Mouse (Mus musculus) CH12.LX (cell line): Measurements from ENCODE around the gene Tpm4. TPM values are rescaled to one million over a fixed set of nuclear protein-coding genes. Genes with fewer than 3 reads are reported as not detected.
A peak's percentile ranks its signal among the peaks of the same experiment; 100 is the strongest.

Experiments used
- DNase-seq: peaks from one replicate; pipeline ENCODE4 v3.0.0-alpha.2; 2013; ENCODE audit errors: extremely low read depth
- H3K27ac ChIP-seq: 2 replicates; pipeline ENCODE4 v1.5.1; 2012; ENCODE audit warnings: low read depth, mild to moderate bottlenecking, control low read depth, moderate library complexity; ENCODE audit not compliant: insufficient read depth
- H3K27me3 ChIP-seq: replicated peaks from 2 replicates; pipeline ENCODE3; 2012; ENCODE audit warnings: inconsistent platforms
- H3K36me3 ChIP-seq, 2 experiments: replicated peaks in 1 of 2; 2 replicates each; pipeline versions ENCODE3 to v1.6.1; 2012; ENCODE audit warnings: inconsistent platforms in 1 of 2, low read length in 1 of 2, mild to moderate bottlenecking in 1 of 2, mixed read lengths in 1 of 2, moderate library complexity in 1 of 2; ENCODE audit not compliant: control insufficient read depth in 1 of 2, insufficient read depth in 1 of 2
- H3K4me1 ChIP-seq, 2 experiments: 2 replicates each; pipeline ENCODE4 v1.6.1; 2012; ENCODE audit warnings: inconsistent platforms in 1 of 2, moderate library complexity in 1 of 2; ENCODE audit not compliant: insufficient read depth in 2 of 2, control insufficient read depth in 1 of 2
- H3K4me2 ChIP-seq: 2 replicates; pipeline ENCODE4 v1.6.1; 2012; ENCODE audit warnings: low read depth, mild to moderate bottlenecking, control low read depth; ENCODE audit not compliant: poor library complexity, insufficient read depth, severe bottlenecking
- H3K4me3 ChIP-seq, 3 experiments: fragments of 150-350 bp in 1 of 3; sonication (generic) in 1 of 3; replicated peaks in 1 of 3; 2 replicates each; pipeline versions ENCODE3 to v1.5.1; 2011 to 2012; ENCODE audit warnings: low read depth in 2 of 3, low read length in 2 of 3, mild to moderate bottlenecking in 2 of 3, moderate library complexity in 2 of 3, control low read depth in 1 of 3, improper control_type of control experiment in 1 of 3, inconsistent platforms in 1 of 3, mixed read lengths in 1 of 3; ENCODE audit not compliant: poor library complexity in 1 of 3
- H3K79me2 ChIP-seq: replicated peaks from 2 replicates; pipeline ENCODE4 v1.6.1; 2012; ENCODE audit warnings: mild to moderate bottlenecking, moderate library complexity; ENCODE audit not compliant: control insufficient read depth, poor library complexity, insufficient read depth, severe bottlenecking; ENCODE audit errors: extremely low read depth
- H3K9ac ChIP-seq: 2 replicates; pipeline ENCODE4 v1.6.1; 2012; ENCODE audit warnings: low read depth, mild to moderate bottlenecking, control low read depth, moderate library complexity; ENCODE audit not compliant: insufficient read depth
- H3K9me3 ChIP-seq: replicated peaks from 2 replicates; pipeline ENCODE3; 2012; ENCODE audit warnings: low read length, inconsistent platforms, mixed read lengths
- BHLHE40 ChIP-seq: IDR thresholded peaks from 2 replicates; pipeline ENCODE4 v1.6.1; 2011; ENCODE audit warnings: mild to moderate bottlenecking, low read depth, low read length, improper control_type of control experiment
- CHD2 ChIP-seq: IDR thresholded peaks from 2 replicates; pipeline ENCODE4 v1.6.1; 2011; ENCODE audit warnings: low read length, improper control_type of control experiment
- EP300 ChIP-seq: IDR thresholded peaks from 2 replicates; pipeline ENCODE4 v1.6.1; 2011; ENCODE audit warnings: low read length, improper control_type of control experiment
- ETS1 ChIP-seq: conservative IDR thresholded peaks from 2 replicates; pipeline ENCODE4 v1.6.1; 2012; ENCODE audit warnings: low read depth, mild to moderate bottlenecking, inconsistent platforms, low read length, improper control_type of control experiment, moderate library complexity
- HCFC1 ChIP-seq: IDR thresholded peaks from 2 replicates; pipeline ENCODE4 v1.6.1; 2012; ENCODE audit warnings: low read depth, mild to moderate bottlenecking, inconsistent platforms, low read length, improper control_type of control experiment
- IRF4 ChIP-seq: IDR thresholded peaks from 2 replicates; pipeline ENCODE4 v1.6.1; 2014; ENCODE audit warnings: low read depth, mild to moderate bottlenecking, inconsistent platforms, low read length, improper control_type of control experiment
- JUN ChIP-seq: IDR thresholded peaks from 2 replicates; pipeline ENCODE4 v1.6.1; 2011; ENCODE audit warnings: low read depth, mild to moderate bottlenecking, low read length, improper control_type of control experiment, moderate library complexity; ENCODE audit not compliant: insufficient read depth
- MYC ChIP-seq: IDR thresholded peaks from 2 replicates; pipeline ENCODE4 v1.6.1; 2011; ENCODE audit warnings: low read depth, mild to moderate bottlenecking, improper control_type of control experiment, low read length
- PAX5 ChIP-seq: IDR thresholded peaks from 2 replicates; pipeline ENCODE4 v1.6.1; 2012; ENCODE audit warnings: low read length, inconsistent platforms, mixed read lengths
- POLR2A ChIP-seq: IDR thresholded peaks from 2 replicates; pipeline ENCODE4 v1.6.1; 2011; ENCODE audit warnings: low read depth, mild to moderate bottlenecking, improper control_type of control experiment, low read length
- RAD21 ChIP-seq: IDR thresholded peaks from 2 replicates; pipeline ENCODE4 v1.6.1; 2011; ENCODE audit warnings: low read depth, mild to moderate bottlenecking, low read length, improper control_type of control experiment, moderate library complexity
- TCF12 ChIP-seq: IDR thresholded peaks from 2 replicates; pipeline ENCODE4 v1.6.1; 2014; ENCODE audit warnings: low read depth, mild to moderate bottlenecking, inconsistent platforms, low read length, improper control_type of control experiment
- ZC3H11A ChIP-seq: IDR thresholded peaks from 2 replicates; pipeline ENCODE4 v1.6.1; 2012; ENCODE audit warnings: low read depth, mild to moderate bottlenecking, inconsistent platforms, low read length, improper control_type of control experiment
- ZNF384 ChIP-seq: IDR thresholded peaks from 2 replicates; pipeline ENCODE4 v1.6.1; 2012; ENCODE audit warnings: low read depth, low read length, improper control_type of control experiment, inconsistent platforms
- dilution Hi-C: fragments of 300-500 bp; cut with MboI; formaldehyde crosslinking; loops from 2 replicates; pipeline ENCODE4 v1.14.3; 2020; ENCODE audit warnings: low sequenced_read_pairs; ENCODE audit not compliant: extremely low pct_unique_long_range_greater_than_20kb, extremely low pct_ligation_motif_present
- in situ Hi-C: fragments of 300-500 bp; cut with MboI; formaldehyde crosslinking; loops from 3 replicates; pipeline ENCODE4 v1.14.3; 2019; ENCODE audit warnings: low sequenced_read_pairs, low pct_ligation_motif_present, low pct_unique_long_range_greater_than_20kb, mixed read lengths
- polyA plus RNA-seq: library from polyadenylated mRNA; unstranded; fragments of >175 nt; gene quantifications from 2 replicates; pipeline ENCODE4 v1.2.1, GENCODE M21; 2012; ENCODE audit warnings: low read depth; ENCODE audit not compliant: insufficient read length
- total RNA-seq, 2 experiments: library from RNA; depleted of rRNA; stranded (reverse); fragments of 300-350 nt in 1 of 2; fragments of >200 nt in 1 of 2; gene quantifications; 2 replicates each; pipeline ENCODE4 v1.2.3; 2012 to 2014

Gene Tpm4
- total and polyA plus RNA-seq, 3 experiments = 96.2 to 284 (median 203) TPM

- no peak for TF ChIP-seq IRF4
- TF ChIP-seq BHLHE40 = no peak; the same call in 1 of the 2 replicates
- TF ChIP-seq HCFC1 = peak; percentile 41; the same call in 1 of the 2 replicates
- TF ChIP-seq MYC = peak; percentile 34; the same call in 1 of the 2 replicates
- no peak for TF ChIP-seq PAX5
- TF ChIP-seq POLR2A = peak; percentile 74
- TF ChIP-seq, all 38 proteins: peak for 14
Observed at GRCm38 (mm10) chr8:72136302-72136978, 1.7 kb downstream of the Tpm4 start (continued).

GRCm38 (mm10) chr8:72137431-72137830, 2.7 kb downstream of the Tpm4 start:
- TF ChIP-seq ZNF384 = no peak
- no peak for TF ChIP-seq POLR2A
- TF ChIP-seq RAD21 = no peak
- no peak for TF ChIP-seq ZC3H11A
- TF ChIP-seq IRF4 = no peak
- no peak for TF ChIP-seq JUN
- Histone ChIP-seq H3K79me2 (peaks cover 19% of the 10 kb centered on the region), H3K9me3 (no peaks in the 10 kb centered on the region), H3K27me3 (no peaks in the 10 kb centered on the region), H3K27ac (no peak overlapping the region), H3K9ac (peak overlapping the region; percentile 38; the same call in 1 of the 2 replicates), H3K4me1 (peaks cover 12 to 47% of the 10 kb centered on the region in 2 experiments), H3K4me3 (peak overlapping the region in 1 of 3 experiments; percentile 88), H3K36me3 (peaks cover 29 to 43% of the 10 kb centered on the region in 2 experiments), H3K4me2 (0 out of 2 replicates have a peak overlapping the region, but pooled peaks have one; percentile 41)
- dilution Hi-C loops (no loop called here), in situ Hi-C loops (no loop called here)
- no peak for DNase-seq

- Histone ChIP-seq H3K4me3 (no peak overlapping the region), H3K9ac (no peak overlapping the region), H3K4me1 (peaks cover 12 to 55% of the 10 kb centered on the region in 2 experiments), H3K36me3 (peaks cover 38 to 54% of the 10 kb centered on the region in 2 experiments), H3K4me2 (no peak overlapping the region), H3K9me3 (no peaks in the 10 kb centered on the region), H3K27ac (peak overlapping the region; percentile 2; the same call in 1 of the 2 replicates), H3K79me2 (peaks cover 19% of the 10 kb centered on the region), H3K27me3 (no peaks in the 10 kb centered on the region)
- dilution Hi-C loops = no loop called here
- TF ChIP-seq RAD21 (no peak), ETS1 (no peak), CHD2 (no peak), TCF12 (no peak), PAX5 (no peak), BHLHE40 (no peak), JUN (no peak), EP300 (no peak)
- DNase-seq = no peak
- in situ Hi-C loops = no loop called here
Observed at GRCm38 (mm10) chr8:72138456-72138855, 3.7 kb downstream of the Tpm4 start.
